Mouse (Mus musculus) midbrain, postnatal 0 days (tissue): ENCODE results near the gene Dync1h1. TPM values are rescaled to one million over a fixed set of nuclear protein-coding genes. Genes with fewer than 3 reads are reported as not detected.

Source experiments
- ATAC-seq: fragments of 200-750 bp; cut with Nextera tagmentation; 2 replicates; pipeline ENCODE4 v1.8.0; 2017; ENCODE audit warnings: moderate number of reproducible peaks, mild to moderate bottlenecking, moderate TSS enrichment, moderate library complexity; ENCODE audit not compliant: low FRiP score
- DNase-seq: peaks from one replicate; pipeline ENCODE4 v3.0.0-alpha.2; 2015; ENCODE audit warnings: low spot score
- H3K27ac ChIP-seq: fragments of 300-500 bp; sonication (generic); 2 replicates; pipeline ENCODE4 v1.5.1; 2014; ENCODE audit warnings: low read depth, mild to moderate bottlenecking, low read length, mixed read lengths
- H3K27me3 ChIP-seq: fragments of 300-500 bp; sonication (generic); 2 replicates; pipeline ENCODE4 v1.6.1; 2014; ENCODE audit warnings: low read length, control low read depth, mixed read lengths; ENCODE audit not compliant: insufficient read depth
- H3K36me3 ChIP-seq: fragments of 300-500 bp; sonication (generic); 2 replicates; pipeline ENCODE4 v1.6.1; 2014; ENCODE audit warnings: low read length, control low read depth, mixed read lengths; ENCODE audit not compliant: insufficient read depth
- H3K4me1 ChIP-seq: fragments of 300-500 bp; sonication (generic); 2 replicates; pipeline ENCODE4 v1.6.1; 2014; ENCODE audit warnings: mild to moderate bottlenecking, control low read depth, antibody characterized with exemption, low read length, mixed read lengths; ENCODE audit not compliant: insufficient read depth
- H3K4me2 ChIP-seq: fragments of 300-500 bp; sonication (generic); 2 replicates; pipeline ENCODE4 v1.6.1; 2014; ENCODE audit warnings: low read depth, mild to moderate bottlenecking, low read length, mixed read lengths; ENCODE audit not compliant: poor library complexity, severe bottlenecking
- H3K4me3 ChIP-seq: fragments of 300-500 bp; sonication (generic); 2 replicates; pipeline ENCODE4 v1.5.1; 2014; ENCODE audit warnings: low read depth, mild to moderate bottlenecking, low read length, moderate library complexity
- H3K9ac ChIP-seq: fragments of 300-500 bp; sonication (generic); replicated peaks from 2 replicates; pipeline ENCODE4 v1.6.1; 2014; ENCODE audit warnings: mild to moderate bottlenecking, low read length, moderate library complexity, mixed read lengths; ENCODE audit not compliant: poor library complexity, severe bottlenecking
- H3K9me3 ChIP-seq: fragments of 300-500 bp; sonication (generic); 2 replicates; pipeline ENCODE4 v1.6.1; 2016; ENCODE audit warnings: low read length, control low read depth
- CTCF ChIP-seq: IDR thresholded peaks from 2 replicates; pipeline ENCODE4 v1.5.1; 2016; ENCODE audit warnings: antibody characterized with exemption, mild to moderate bottlenecking
- WGBS: fragments of 180-500 bp; shearing (Covaris S2); extraction: QIAGEN DNeasy Blood & Tissue Kit; methylation state at CpG from one replicate; pipeline ENCODE4 v1.1.7; 2014; 5-methylcytosine and 5-hydroxymethylcytosine counted together
- microRNA-seq: library from miRNA; unstranded; fragments of <30 nt; microRNA quantifications from one replicate; pipeline ENCODE4, GENCODE M21; 2016; ENCODE audit warnings: borderline number of aligned reads
- polyA plus RNA-seq: library from polyadenylated mRNA; unstranded; fragments of >200 nt; fragmentation: Nextera tagmentation; extraction: Ambion mirVana; gene quantifications from 2 replicates; pipeline ENCODE4 v1.2.1, GENCODE M21; 2015
- total RNA-seq: library from RNA; depleted of rRNA; stranded (reverse); fragments of >200 nt; gene quantifications from 2 replicates; pipeline ENCODE4 v1.2.3, GENCODE M21; 2014; rRNA removed

Dync1h1 gene
- total and polyA plus RNA-seq, 2 experiments from 2014 or later: 60.3 to 271 TPM

DNA sequence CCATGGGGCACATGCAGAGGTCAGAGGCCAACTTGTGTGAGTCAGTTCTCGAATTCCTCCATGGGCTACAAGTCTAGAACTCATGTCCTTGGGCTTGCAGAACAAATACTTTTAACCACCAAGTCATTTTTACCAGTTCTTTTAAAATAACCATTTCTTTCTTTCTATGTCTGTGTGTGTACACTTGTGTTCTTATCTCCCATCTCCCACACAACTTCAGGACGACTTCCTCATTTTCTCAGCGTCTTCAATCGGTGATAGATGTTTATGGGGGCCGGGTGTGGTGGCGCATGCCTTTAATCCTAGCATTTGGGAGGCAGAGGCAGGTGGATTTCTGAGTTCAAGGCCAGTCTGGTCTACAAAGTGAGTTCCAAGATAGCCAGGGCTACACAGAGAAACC, 113.0 kb downstream of the Dync1h1 start:
- H3K27me3 ChIP-seq: no peaks in the 10 kb centered on the region
- H3K4me1 ChIP-seq: no peaks in the 10 kb centered on the region
- no peaks in the 10 kb centered on the region for H3K36me3 ChIP-seq
- no peak for TF ChIP-seq CTCF
- H3K4me3 ChIP-seq: no peak overlapping the region
- H3K27ac ChIP-seq: no peak overlapping the region
- no peak for DNase-seq
- H3K4me2 ChIP-seq: no peak overlapping the region
- 94% methylated on average over 6 of the region's 6 CpGs for WGBS
- no peak overlapping the region for H3K9ac ChIP-seq
- no peaks in the 10 kb centered on the region for H3K9me3 ChIP-seq
- no peak for ATAC-seq

DNA sequence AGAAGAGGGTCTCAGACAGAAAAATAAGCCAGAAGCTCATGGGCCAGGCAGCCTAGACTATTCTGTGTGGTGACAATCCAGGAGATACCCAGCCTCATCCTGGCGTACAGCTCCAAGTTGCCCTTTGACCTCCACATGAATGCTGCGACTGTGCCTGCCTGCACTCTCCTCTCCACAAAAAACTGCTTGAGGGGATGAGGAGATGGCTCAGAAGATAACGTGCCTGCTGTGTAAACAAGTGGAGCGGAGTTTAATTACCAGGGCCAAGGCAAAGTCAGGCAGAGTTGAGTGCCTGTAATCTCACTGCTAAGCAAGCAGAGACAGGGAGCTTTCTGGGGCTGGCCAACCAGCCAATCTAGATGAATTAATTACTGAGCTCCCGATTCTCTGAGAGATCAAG, 114.8 kb downstream of the Dync1h1 start:
- Histone ChIP-seq H3K4me2 (no peak overlapping the region), H3K4me1 (no peaks in the 10 kb centered on the region), H3K27ac (no peak overlapping the region), H3K4me3 (no peak overlapping the region), H3K9ac (no peak overlapping the region), H3K36me3 (no peaks in the 10 kb centered on the region), H3K27me3 (no peaks in the 10 kb centered on the region), H3K9me3 (no peaks in the 10 kb centered on the region)
- 37% methylated on average over 5 of the region's 5 CpGs for WGBS
- TF ChIP-seq CTCF: no peak
- ATAC-seq: no peak
- DNase-seq: no peak

Small RNA genes within 50 kb of the gene (microRNA-seq; reads per million reads assigned to microRNA genes)
- gene Gm27299: not detected

Other genes starting within 250 kb of the Dync1h1 start
- gene Ppp2r5c, start 154.3 kb upstream of the Dync1h1 start, total RNA-seq: 173 and 183 TPM in 2 replicates
- 176 and 178 TPM in 2 replicates for gene Ppp2r5c, start 154.3 kb upstream of the Dync1h1 start, polyA plus RNA-seq
- not detected in 2 replicates for gene 1700001K19Rik, start 81.2 kb downstream of the Dync1h1 start, total RNA-seq
- gene 1700001K19Rik, start 81.2 kb downstream of the Dync1h1 start, polyA plus RNA-seq: 0.17 TPM in 1 of 2 replicates, not detected in the other
- 567 and 693 TPM in 2 replicates for gene Hsp90aa1, start 101.3 kb downstream of the Dync1h1 start, total RNA-seq
- gene Hsp90aa1, start 101.3 kb downstream of the Dync1h1 start, polyA plus RNA-seq: 1,476 and 1,620 TPM in 2 replicates
- 33.8 and 38.7 TPM in 2 replicates for gene Wdr20, start 136.5 kb downstream of the Dync1h1 start, total RNA-seq
- gene Wdr20, start 136.5 kb downstream of the Dync1h1 start, polyA plus RNA-seq: 16.0 and 16.2 TPM in 2 replicates
- gene Mok, start 239.5 kb downstream of the Dync1h1 start, total RNA-seq: 10.7 and 23.7 TPM in 2 replicates
- 17.0 and 18.9 TPM in 2 replicates for gene Mok, start 239.5 kb downstream of the Dync1h1 start, polyA plus RNA-seq
- 4.5 and 5.4 TPM in 2 replicates for gene Zfp839, start 248.8 kb downstream of the Dync1h1 start, total RNA-seq
- gene Zfp839, start 248.8 kb downstream of the Dync1h1 start, polyA plus RNA-seq: 1.7 and 1.9 TPM in 2 replicates